Mouse (Mus musculus) intestine, embryonic 16.5 days (tissue): ENCODE data around the gene Tmem45a. TPM values are rescaled to one million over a fixed set of nuclear protein-coding genes. Genes with fewer than 3 reads are reported as not detected.

Experiments
- ATAC-seq: fragments of 200-750 bp; cut with Nextera tagmentation; 2 replicates; pipeline ENCODE4 v1.8.0; 2017; ENCODE audit warnings: moderate TSS enrichment, moderate library complexity
- H3K27ac ChIP-seq: fragments of 300-500 bp; sonication (generic); 2 replicates; pipeline ENCODE4 v1.5.1; 2014; ENCODE audit warnings: mild to moderate bottlenecking, low read length
- H3K27me3 ChIP-seq: fragments of 300-500 bp; sonication (generic); replicated peaks from 2 replicates; pipeline ENCODE4 v1.6.1; 2014; ENCODE audit warnings: low read length, control low read depth, mixed read lengths; ENCODE audit not compliant: control insufficient read depth, insufficient read depth
- H3K36me3 ChIP-seq: fragments of 300-500 bp; sonication (generic); 2 replicates; pipeline ENCODE4 v1.6.1; 2014; ENCODE audit warnings: low read length, control low read depth; ENCODE audit not compliant: control insufficient read depth, insufficient read depth
- H3K4me1 ChIP-seq: fragments of 300-500 bp; sonication (generic); 2 replicates; pipeline ENCODE4 v1.6.1; 2014; ENCODE audit warnings: low read length, control low read depth, mixed read lengths; ENCODE audit not compliant: control insufficient read depth, insufficient read depth
- H3K4me2 ChIP-seq: fragments of 300-500 bp; sonication (generic); 2 replicates; pipeline ENCODE4 v1.6.1; 2014; ENCODE audit warnings: low read depth, low read length, control low read depth
- H3K4me3 ChIP-seq: fragments of 300-500 bp; sonication (generic); 2 replicates; pipeline ENCODE4 v1.5.1; 2014; ENCODE audit warnings: mild to moderate bottlenecking, low read length
- H3K9ac ChIP-seq: fragments of 300-500 bp; sonication (generic); 2 replicates; pipeline ENCODE4 v1.6.1; 2014; ENCODE audit warnings: low read depth, low read length
- H3K9me3 ChIP-seq: fragments of 300-500 bp; sonication (generic); 2 replicates; pipeline ENCODE4 v1.6.1; 2016; ENCODE audit warnings: low read length, control low read depth; ENCODE audit not compliant: control insufficient read depth
- WGBS: fragments of 180-500 bp; shearing (Covaris S2); extraction: QIAGEN DNeasy Blood & Tissue Kit; methylation state at CpG from one replicate; pipeline ENCODE4 v1.1.7; 2014; 5-methylcytosine and 5-hydroxymethylcytosine counted together
- polyA plus RNA-seq: library from polyadenylated mRNA; unstranded; fragments of >200 nt; fragmentation: Nextera tagmentation; extraction: Ambion mirVana; gene quantifications from 2 replicates; pipeline ENCODE4 v1.2.1, GENCODE M21; 2015

Gene Tmem45a
- polyA plus RNA-seq, 1 experiment from 2014 or later: 29.8 TPM

DNA sequence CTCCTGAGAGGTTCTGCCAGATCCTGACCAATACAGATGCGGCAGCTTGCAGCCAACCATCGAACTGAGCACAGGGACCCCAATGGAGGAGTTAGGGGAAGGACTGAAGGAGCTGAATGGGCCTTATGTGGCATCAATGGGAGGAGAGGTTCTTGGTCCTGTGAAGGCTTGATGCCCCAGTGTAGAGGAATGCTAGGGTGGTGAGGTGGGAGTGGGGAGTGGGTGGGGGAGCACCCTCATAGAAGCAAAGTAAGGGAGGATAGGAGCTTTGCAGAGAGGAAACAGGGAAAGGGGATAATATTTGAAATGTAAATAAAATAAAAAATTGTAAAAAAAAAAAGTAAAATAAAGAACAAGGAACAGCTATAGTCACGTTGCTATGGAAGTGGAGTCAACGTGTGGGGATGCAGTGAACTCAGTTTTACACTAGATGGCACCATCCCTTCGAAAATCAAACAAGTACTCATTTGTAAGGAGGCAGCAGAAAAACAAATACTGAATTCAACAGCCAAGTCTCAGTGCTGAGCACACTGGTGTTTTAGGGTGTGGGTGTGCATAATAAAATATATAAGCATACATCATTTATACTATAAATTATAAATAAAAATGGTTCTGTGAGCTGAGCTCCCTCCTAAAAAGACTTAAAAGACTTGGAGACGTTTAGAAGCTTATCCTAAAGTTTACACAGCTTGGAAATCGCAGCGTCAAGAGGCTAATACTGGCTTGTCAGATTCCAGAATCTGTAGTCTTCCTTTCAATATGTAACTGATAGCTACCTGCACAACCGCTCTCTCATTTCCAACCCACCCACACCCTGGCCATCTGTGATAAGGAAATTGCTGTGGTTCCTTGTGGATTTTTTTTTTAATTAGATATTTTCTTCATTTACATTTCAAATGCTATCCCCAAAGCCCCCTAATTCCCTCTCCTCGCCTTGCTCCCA is 114.5 kb downstream of the Tmem45a start:
- Histone ChIP-seq H3K4me2 (no peak overlapping the region), H3K36me3 (no peaks in the 10 kb centered on the region), H3K9ac (no peak overlapping the region), H3K27me3 (no peaks in the 10 kb centered on the region), H3K27ac (no peak overlapping the region), H3K4me1 (no peaks in the 10 kb centered on the region), H3K4me3 (no peak overlapping the region), H3K9me3 (no peaks in the 10 kb centered on the region)
- peak; percentile 69 for ATAC-seq
- WGBS: 45% methylated on average over 10 of the region's 10 CpGs

Other genes with a start within 250 kb of the Tmem45a start
- 303 and 353 TPM in 2 replicates for gene Tfg, start 168.7 kb downstream of the Tmem45a start, polyA plus RNA-seq
- gene Adgrg7, start 90.3 kb downstream of the Tmem45a start, polyA plus RNA-seq: 9.2 and 13.0 TPM in 2 replicates
- not detected in 2 replicates for gene Lnp1, start 41.9 kb upstream of the Tmem45a start, polyA plus RNA-seq
- gene Tmem45a2, start 185.2 kb upstream of the Tmem45a start, polyA plus RNA-seq: 0.05 and 0.20 TPM in 2 replicates
- gene Tomm70a, start 235.5 kb upstream of the Tmem45a start, polyA plus RNA-seq: 39.2 and 41.7 TPM in 2 replicates